Mouse (Mus musculus): ENCODE measurements around the gene Prl7d1. TPM values are rescaled to one million over a fixed set of nuclear protein-coding genes. Genes with fewer than 3 reads are reported as not detected.
"Not testable (repeated sequence)": the region's sequence is repeated elsewhere in the genome, so short reads cannot be mapped to it uniquely, and the experiment has no call there.

Prl7d1 gene
- polyA plus RNA-seq (2012; rRNA removed), result not detected in 2 replicates

GRCm38 (mm10) chr13:27716636-27717035 lies at the start of gene Prl7d1:
TSS of gene Prl7d1 (minus strand) at chr13:27716736.
- H3K36me3 ChIP-seq (ENCODE audit: control insufficient read depth, insufficient read depth, low read length), result no peaks in the 10 kb centered on the region
- no peak within 1 kb of the TSS for H3K4me3 ChIP-seq (ENCODE audit: control insufficient read depth, low read depth, low read length)
- H3K4me1 ChIP-seq (ENCODE audit: control insufficient read depth, insufficient read depth, low read length), result no peaks in the 10 kb centered on the region
- H3K27me3 ChIP-seq (ENCODE audit: control insufficient read depth, insufficient read depth, low read length), result no peaks in the 10 kb centered on the region
- no peak for TF ChIP-seq POLR2A (IDR thresholded peaks at IDR 0.05; ENCODE audit: control insufficient read depth, low read depth, low read length)
- no peak for TF ChIP-seq CTCF (IDR thresholded peaks at IDR 0.05; ENCODE audit: control insufficient read depth, insufficient read depth, insufficient replicate concordance, low read depth, low read length)
- no peak within 1 kb of the TSS for H3K27ac ChIP-seq (ENCODE audit: control insufficient read depth, insufficient read depth, low read depth, low read length)

GRCm38 (mm10) chr13:27734512-27735186 lies 18.1 kb upstream of the Prl7d1 start:
- Histone ChIP-seq H3K27me3 (ENCODE audit: control insufficient read depth, insufficient read depth, low read length) (no peaks in the 10 kb centered on the region), H3K4me1 (ENCODE audit: control insufficient read depth, insufficient read depth, low read length) (no peaks in the 10 kb centered on the region), H3K36me3 (ENCODE audit: control insufficient read depth, insufficient read depth, low read length) (no peaks in the 10 kb centered on the region), H3K4me3 (ENCODE audit: control insufficient read depth, low read depth, low read length) (no peak overlapping the region), H3K27ac (ENCODE audit: control insufficient read depth, insufficient read depth, low read depth, low read length) (no peak overlapping the region)
- TF ChIP-seq POLR2A (IDR thresholded peaks at IDR 0.05; ENCODE audit: control insufficient read depth, low read depth, low read length) (no peak), CTCF (IDR thresholded peaks at IDR 0.05; ENCODE audit: control insufficient read depth, insufficient read depth, insufficient replicate concordance, low read depth, low read length) (no peak)

GRCm38 (mm10) chr13:27730286-27730959 lies 13.9 kb upstream of the Prl7d1 start:
- not testable (repeated sequence) for H3K4me1 ChIP-seq (ENCODE audit: control insufficient read depth, insufficient read depth, low read length); H3K36me3 ChIP-seq (ENCODE audit: control insufficient read depth, insufficient read depth, low read length); H3K27me3 ChIP-seq (ENCODE audit: control insufficient read depth, insufficient read depth, low read length); H3K4me3 ChIP-seq (ENCODE audit: control insufficient read depth, low read depth, low read length); H3K27ac ChIP-seq (ENCODE audit: control insufficient read depth, insufficient read depth, low read depth, low read length)

GRCm38 (mm10) chr13:27725057-27725456 lies 8.5 kb upstream of the Prl7d1 start:
- H3K27me3 ChIP-seq (ENCODE audit: control insufficient read depth, insufficient read depth, low read length); H3K4me3 ChIP-seq (ENCODE audit: control insufficient read depth, low read depth, low read length); H3K36me3 ChIP-seq (ENCODE audit: control insufficient read depth, insufficient read depth, low read length); H3K27ac ChIP-seq (ENCODE audit: control insufficient read depth, insufficient read depth, low read depth, low read length); H3K4me1 ChIP-seq (ENCODE audit: control insufficient read depth, insufficient read depth, low read length): not testable (repeated sequence)

- Histone ChIP-seq H3K27me3 (ENCODE audit: control insufficient read depth, insufficient read depth, low read length) (no peaks in the 10 kb centered on the region), H3K36me3 (ENCODE audit: control insufficient read depth, insufficient read depth, low read length) (no peaks in the 10 kb centered on the region), H3K4me1 (ENCODE audit: control insufficient read depth, insufficient read depth, low read length) (no peaks in the 10 kb centered on the region), H3K27ac (ENCODE audit: control insufficient read depth, insufficient read depth, low read depth, low read length) (no peak overlapping the region), H3K4me3 (ENCODE audit: control insufficient read depth, low read depth, low read length) (no peak overlapping the region)
- TF ChIP-seq CTCF (IDR thresholded peaks at IDR 0.05; ENCODE audit: control insufficient read depth, insufficient read depth, insufficient replicate concordance, low read depth, low read length) (no peak), POLR2A (IDR thresholded peaks at IDR 0.05; ENCODE audit: control insufficient read depth, low read depth, low read length) (no peak)
Observed at GRCm38 (mm10) chr13:27706521-27706920, 10.0 kb downstream of the Prl7d1 start.

- H3K4me3 ChIP-seq (ENCODE audit: control insufficient read depth, low read depth, low read length), result no peak within 1 kb of the TSS
- H3K4me1 ChIP-seq (ENCODE audit: control insufficient read depth, insufficient read depth, low read length), result no peaks in the 10 kb centered on the region
- TF ChIP-seq POLR2A (IDR thresholded peaks at IDR 0.05; ENCODE audit: control insufficient read depth, low read depth, low read length), result no peak
- TF ChIP-seq CTCF (IDR thresholded peaks at IDR 0.05; ENCODE audit: control insufficient read depth, insufficient read depth, insufficient replicate concordance, low read depth, low read length), result no peak
- no peaks in the 10 kb centered on the region for H3K36me3 ChIP-seq (ENCODE audit: control insufficient read depth, insufficient read depth, low read length)
- no peak within 1 kb of the TSS for H3K27ac ChIP-seq (ENCODE audit: control insufficient read depth, insufficient read depth, low read depth, low read length)
- no peaks in the 10 kb centered on the region for H3K27me3 ChIP-seq (ENCODE audit: control insufficient read depth, insufficient read depth, low read length)
Observed at GRCm38 (mm10) chr13:27667936-27668335, 48.6 kb downstream of the Prl7d1 start, which contains the start of gene Prl7a2. TSS of gene Prl7a2 (minus strand) at chr13:27668036.

GRCm38 (mm10) chr13:27660747-27661146 lies 55.8 kb downstream of the Prl7d1 start:
- H3K4me3 ChIP-seq (ENCODE audit: control insufficient read depth, low read depth, low read length), result no peak overlapping the region
- no peaks in the 10 kb centered on the region for H3K27me3 ChIP-seq (ENCODE audit: control insufficient read depth, insufficient read depth, low read length)
- H3K4me1 ChIP-seq (ENCODE audit: control insufficient read depth, insufficient read depth, low read length), result no peaks in the 10 kb centered on the region
- H3K36me3 ChIP-seq (ENCODE audit: control insufficient read depth, insufficient read depth, low read length), result no peaks in the 10 kb centered on the region
- no peak overlapping the region for H3K27ac ChIP-seq (ENCODE audit: control insufficient read depth, insufficient read depth, low read depth, low read length)
- TF ChIP-seq POLR2A (IDR thresholded peaks at IDR 0.05; ENCODE audit: control insufficient read depth, low read depth, low read length) (no peak), CTCF (IDR thresholded peaks at IDR 0.05; ENCODE audit: control insufficient read depth, insufficient read depth, insufficient replicate concordance, low read depth, low read length) (no peak)

Other genes starting within 250 kb of the Prl7d1 start
- not detected in 2 replicates for gene Prl8a8, start 203.5 kb downstream of the Prl7d1 start, polyA plus RNA-seq (2012; rRNA removed)
- not detected in 2 replicates for gene Prl8a9, start 152.1 kb downstream of the Prl7d1 start, polyA plus RNA-seq (2012; rRNA removed)
- not detected in 2 replicates for gene Prl8a1, start 134.6 kb downstream of the Prl7d1 start, polyA plus RNA-seq (2012; rRNA removed)
- not detected in 2 replicates for gene Prl7b1, start 106.2 kb downstream of the Prl7d1 start, polyA plus RNA-seq (2012; rRNA removed)
- not detected in 2 replicates for gene Prl7a1, start 74.2 kb downstream of the Prl7d1 start, polyA plus RNA-seq (2012; rRNA removed)
- not detected in 2 replicates for gene Prl7a2, start 48.7 kb downstream of the Prl7d1 start, polyA plus RNA-seq (2012; rRNA removed)
- not detected in 2 replicates for gene Prl7c1, start 64.1 kb upstream of the Prl7d1 start, polyA plus RNA-seq (2012; rRNA removed)
- gene Prl2a1, start 84.9 kb upstream of the Prl7d1 start, polyA plus RNA-seq (2012; rRNA removed), result not detected in 2 replicates
- gene Prl2c1, start 132.6 kb upstream of the Prl7d1 start, polyA plus RNA-seq (2012; rRNA removed), result not detected in 2 replicates